Mouse (Mus musculus): ENCODE results near the gene Gabbr2. TPM values are rescaled to one million over a fixed set of nuclear protein-coding genes. Genes with fewer than 3 reads are reported as not detected.

Gabbr2 gene
- polyA plus RNA-seq, 1 experiment from 2014 or later, result 13.3 TPM

- H3K9me3 ChIP-seq (ENCODE audit: control insufficient read depth, low read length), result no peaks in the 10 kb centered on the region
- 66% methylated on average over 10 of the region's 10 CpGs for WGBS
- H3K4me3 ChIP-seq (ENCODE audit: low read length), result no peak overlapping the region
- 0 out of 2 replicates have a peak, but pooled peaks cover 3% of the 10 kb centered on the region for H3K4me1 ChIP-seq (ENCODE audit: control insufficient read depth, insufficient read depth, low read depth, low read length)
- H3K9ac ChIP-seq (ENCODE audit: low read depth, low read length), result no peak overlapping the region
- no peaks in the 10 kb centered on the region for H3K27me3 ChIP-seq (replicated peaks; ENCODE audit: control insufficient read depth, insufficient read depth, low read length)
- ATAC-seq, result peak; percentile 40; the same call in 1 of the 2 replicates
- H3K27ac ChIP-seq (ENCODE audit: low read depth, low read length), result no peak overlapping the region
- no peak overlapping the region for H3K4me2 ChIP-seq (ENCODE audit: low read length)
- H3K36me3 ChIP-seq (ENCODE audit: control insufficient read depth, insufficient read depth, low read length), result no peaks in the 10 kb centered on the region
These were observed 366.6 kb downstream of the Gabbr2 start for GRCm38 (mm10) chr4:46625101-46625500.

DNA sequence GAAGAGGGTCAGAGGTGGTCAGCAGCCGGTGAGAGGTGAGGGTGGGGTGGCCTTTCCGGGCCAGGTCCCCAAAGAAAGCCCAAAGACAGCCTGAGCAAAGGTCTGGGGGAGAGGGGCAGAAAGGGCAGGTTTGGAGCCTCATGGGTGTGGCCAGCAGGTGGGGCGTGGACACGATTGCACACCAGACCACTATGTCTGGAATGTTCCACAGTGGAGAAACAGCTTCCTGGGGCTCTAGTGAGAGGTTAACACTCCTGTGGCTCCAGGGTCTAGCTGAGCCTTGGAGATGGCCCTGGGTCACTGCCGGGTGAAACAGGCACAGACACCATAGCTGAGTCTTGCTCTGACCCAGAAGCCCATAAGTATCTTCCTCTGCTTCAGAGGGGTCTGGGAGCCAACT, 368.7 kb downstream of the Gabbr2 start:
- Histone ChIP-seq H3K27me3 (replicated peaks; ENCODE audit: control insufficient read depth, insufficient read depth, low read length) (no peaks in the 10 kb centered on the region), H3K27ac (ENCODE audit: low read depth, low read length) (no peak overlapping the region)

GRCm38 (mm10) chr4:46620946-46621345, 370.7 kb downstream of the Gabbr2 start:
- ATAC-seq, result no peak
- Histone ChIP-seq H3K4me2 (ENCODE audit: low read length) (no peak overlapping the region), H3K4me3 (ENCODE audit: low read length) (no peak overlapping the region), H3K27me3 (replicated peaks; ENCODE audit: control insufficient read depth, insufficient read depth, low read length) (no peaks in the 10 kb centered on the region), H3K9me3 (ENCODE audit: control insufficient read depth, low read length) (no peaks in the 10 kb centered on the region), H3K36me3 (ENCODE audit: control insufficient read depth, insufficient read depth, low read length) (no peaks in the 10 kb centered on the region), H3K27ac (ENCODE audit: low read depth, low read length) (no peak overlapping the region), H3K4me1 (ENCODE audit: control insufficient read depth, insufficient read depth, low read depth, low read length) (0 out of 2 replicates have a peak, but pooled peaks cover 3% of the 10 kb centered on the region), H3K9ac (ENCODE audit: low read depth, low read length) (no peak overlapping the region)
- 82% methylated on average over 8 of the region's 8 CpGs for WGBS

More for the DNA sequence above, 368.7 kb downstream of the Gabbr2 start:
- no peak overlapping the region for H3K4me2 ChIP-seq (ENCODE audit: low read length)
- H3K4me3 ChIP-seq (ENCODE audit: low read length), result no peak overlapping the region
- H3K4me1 ChIP-seq (ENCODE audit: control insufficient read depth, insufficient read depth, low read depth, low read length), result 0 out of 2 replicates have a peak, but pooled peaks cover 3% of the 10 kb centered on the region
- H3K9me3 ChIP-seq (ENCODE audit: control insufficient read depth, low read length), result no peaks in the 10 kb centered on the region
- WGBS, result 88% methylated on average over 5 of the region's 5 CpGs
- no peak overlapping the region for H3K9ac ChIP-seq (ENCODE audit: low read depth, low read length)
- no peak for ATAC-seq
- H3K36me3 ChIP-seq (ENCODE audit: control insufficient read depth, insufficient read depth, low read length), result no peaks in the 10 kb centered on the region

GRCm38 (mm10) chr4:46620330-46620729, 371.3 kb downstream of the Gabbr2 start:
- Histone ChIP-seq H3K27ac (ENCODE audit: low read depth, low read length) (no peak overlapping the region), H3K9me3 (ENCODE audit: control insufficient read depth, low read length) (no peaks in the 10 kb centered on the region), H3K4me2 (ENCODE audit: low read length) (no peak overlapping the region), H3K4me3 (ENCODE audit: low read length) (no peak overlapping the region), H3K4me1 (ENCODE audit: control insufficient read depth, insufficient read depth, low read depth, low read length) (0 out of 2 replicates have a peak, but pooled peaks cover 3% of the 10 kb centered on the region), H3K36me3 (ENCODE audit: control insufficient read depth, insufficient read depth, low read length) (no peaks in the 10 kb centered on the region), H3K9ac (ENCODE audit: low read depth, low read length) (no peak overlapping the region), H3K27me3 (replicated peaks; ENCODE audit: control insufficient read depth, insufficient read depth, low read length) (no peaks in the 10 kb centered on the region)
- 0 out of 2 replicates have a peak, but pooled peaks have one; percentile 21 for ATAC-seq
- WGBS, result 7% methylated on average over 23 of the region's 23 CpGs

GRCm38 (mm10) chr4:46618196-46618817, 373.4 kb downstream of the Gabbr2 start:
- Histone ChIP-seq H3K27me3 (replicated peaks; ENCODE audit: control insufficient read depth, insufficient read depth, low read length) (no peaks in the 10 kb centered on the region), H3K4me2 (ENCODE audit: low read length) (no peak overlapping the region), H3K4me3 (ENCODE audit: low read length) (no peak overlapping the region), H3K27ac (ENCODE audit: low read depth, low read length) (no peak overlapping the region), H3K36me3 (ENCODE audit: control insufficient read depth, insufficient read depth, low read length) (no peaks in the 10 kb centered on the region), H3K9me3 (ENCODE audit: control insufficient read depth, low read length) (no peaks in the 10 kb centered on the region), H3K4me1 (ENCODE audit: control insufficient read depth, insufficient read depth, low read depth, low read length) (0 out of 2 replicates have a peak, but pooled peaks cover 3% of the 10 kb centered on the region), H3K9ac (ENCODE audit: low read depth, low read length) (no peak overlapping the region)
- 69% methylated on average over 11 of the region's 11 CpGs for WGBS
- no peak for ATAC-seq

GRCm38 (mm10) chr4:46617408-46617807, 374.3 kb downstream of the Gabbr2 start:
- H3K27ac ChIP-seq (ENCODE audit: low read depth, low read length), result no peak overlapping the region
- 0 out of 2 replicates have a peak, but pooled peaks cover 3% of the 10 kb centered on the region for H3K4me1 ChIP-seq (ENCODE audit: control insufficient read depth, insufficient read depth, low read depth, low read length)
- 76% methylated on average over 6 of the region's 6 CpGs for WGBS
- ATAC-seq, result no peak
- no peaks in the 10 kb centered on the region for H3K36me3 ChIP-seq (ENCODE audit: control insufficient read depth, insufficient read depth, low read length)
- H3K27me3 ChIP-seq (replicated peaks; ENCODE audit: control insufficient read depth, insufficient read depth, low read length), result no peaks in the 10 kb centered on the region
- H3K4me2 ChIP-seq (ENCODE audit: low read length), result no peak overlapping the region
- no peak overlapping the region for H3K9ac ChIP-seq (ENCODE audit: low read depth, low read length)
- no peaks in the 10 kb centered on the region for H3K9me3 ChIP-seq (ENCODE audit: control insufficient read depth, low read length)
- no peak overlapping the region for H3K4me3 ChIP-seq (ENCODE audit: low read length)

GRCm38 (mm10) chr4:46614641-46615040, 377.0 kb downstream of the Gabbr2 start:
- Histone ChIP-seq H3K4me1 (ENCODE audit: control insufficient read depth, insufficient read depth, low read depth, low read length) (peaks cover 3% of the 10 kb centered on the region; the same call in 1 of the 2 replicates), H3K4me3 (ENCODE audit: low read length) (no peak overlapping the region), H3K36me3 (ENCODE audit: control insufficient read depth, insufficient read depth, low read length) (no peaks in the 10 kb centered on the region), H3K27me3 (replicated peaks; ENCODE audit: control insufficient read depth, insufficient read depth, low read length) (no peaks in the 10 kb centered on the region), H3K9ac (ENCODE audit: low read depth, low read length) (no peak overlapping the region), H3K27ac (ENCODE audit: low read depth, low read length) (no peak overlapping the region), H3K9me3 (ENCODE audit: control insufficient read depth, low read length) (no peaks in the 10 kb centered on the region), H3K4me2 (ENCODE audit: low read length) (no peak overlapping the region)
- ATAC-seq, result no peak
- WGBS, result 80% methylated on average over 9 of the region's 9 CpGs

DNA sequence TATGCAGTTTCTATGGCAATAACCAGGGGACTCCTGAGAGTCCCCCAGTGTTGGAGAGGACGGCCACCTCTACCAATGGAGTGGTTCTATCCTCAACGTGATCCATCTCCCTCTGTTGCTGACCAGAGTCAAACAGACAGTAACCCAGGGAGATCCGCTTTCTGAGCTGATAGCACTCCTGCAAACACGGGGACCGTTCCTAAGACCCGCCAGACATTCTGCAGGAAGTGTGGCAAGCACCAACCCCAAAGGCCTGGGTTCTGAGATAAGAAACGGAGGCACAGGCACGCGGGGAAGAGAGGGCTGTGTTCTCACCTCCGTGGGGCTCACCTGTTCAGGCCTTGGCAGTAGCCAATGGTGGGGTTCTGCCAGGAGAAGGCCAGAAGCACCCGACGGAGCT, 378.1 kb downstream of the Gabbr2 start:
- no peak overlapping the region for H3K4me2 ChIP-seq (ENCODE audit: low read length)
- 74% methylated on average over 12 of the region's 12 CpGs for WGBS
- H3K4me1 ChIP-seq (ENCODE audit: control insufficient read depth, insufficient read depth, low read depth, low read length), result peaks cover 3% of the 10 kb centered on the region; the same call in 1 of the 2 replicates
- H3K4me3 ChIP-seq (ENCODE audit: low read length), result no peak overlapping the region
- no peaks in the 10 kb centered on the region for H3K9me3 ChIP-seq (ENCODE audit: control insufficient read depth, low read length)
- H3K9ac ChIP-seq (ENCODE audit: low read depth, low read length), result no peak overlapping the region
- H3K36me3 ChIP-seq (ENCODE audit: control insufficient read depth, insufficient read depth, low read length), result no peaks in the 10 kb centered on the region
- H3K27ac ChIP-seq (ENCODE audit: low read depth, low read length), result no peak overlapping the region
- H3K27me3 ChIP-seq (replicated peaks; ENCODE audit: control insufficient read depth, insufficient read depth, low read length), result no peaks in the 10 kb centered on the region
- ATAC-seq, result no peak
